In the genomic region with DNA sequence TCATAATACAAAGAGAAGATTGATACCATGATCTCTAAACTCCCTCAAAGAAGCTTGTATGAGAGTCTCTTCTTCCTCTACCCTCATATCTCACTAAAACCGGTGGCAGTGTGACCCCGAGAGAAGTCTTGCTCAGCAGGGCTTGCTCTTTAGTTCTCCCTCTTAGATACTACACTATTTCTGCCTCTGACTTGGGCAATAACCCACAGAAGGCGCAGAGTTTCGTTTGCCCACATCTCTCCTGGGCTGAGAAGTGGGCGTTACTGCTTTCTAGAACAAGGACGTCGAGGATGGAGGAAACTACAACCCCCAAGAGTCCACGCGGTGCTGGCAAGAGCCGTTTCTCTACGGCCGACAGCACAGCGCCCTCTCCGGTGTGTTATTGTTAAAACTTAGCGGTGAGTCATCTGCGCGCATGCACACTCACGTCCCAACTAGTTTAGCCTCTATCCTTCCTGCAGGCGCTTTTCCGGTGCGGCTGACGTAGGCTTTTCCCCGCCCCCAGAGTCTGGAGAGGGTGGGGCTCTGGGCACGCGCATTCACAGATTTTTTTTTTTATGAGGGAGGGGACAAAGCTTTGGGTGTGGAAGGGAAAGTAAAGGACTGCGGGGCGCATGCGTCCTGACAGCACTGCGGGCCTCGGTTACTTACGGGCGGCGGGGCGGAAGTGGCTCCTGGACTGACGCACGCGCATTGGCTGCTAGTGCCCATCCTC, we compare ENCODE assay signal across 8 mouse cellular contexts. TPM values are rescaled to one million over a fixed set of nuclear protein-coding genes. Genes with fewer than 3 reads are reported as not detected.
DNase-seq lines count a peak whose midpoint lies in the region; ATAC-seq and TF ChIP-seq lines count a peak whose summit lies in the region.

No protein-coding gene starts in this region.

- H3K36me3 ChIP-seq in hindbrain, embryonic 13.5 days: peaks cover 7% of the 10 kb centered on the region

- no peaks in the 10 kb centered on the region for H3K27me3 ChIP-seq in Patski
- H3K27me3 ChIP-seq in hindbrain, embryonic 13.5 days: no peaks in the 10 kb centered on the region

- ATAC-seq in Patski: peak; percentile 92
- peak; percentile 95 for ATAC-seq in hindbrain, embryonic 13.5 days (ENCODE audit: low FRiP score)

- H3K9ac ChIP-seq in hindbrain, embryonic 13.5 days: peak overlapping the region; percentile 62

- H3K4me3 ChIP-seq in hindbrain, embryonic 13.5 days: peak overlapping the region; percentile 76

- DNase-seq in Patski (ENCODE audit: low read depth, low spot score): peak; percentile 98
- DNase-seq in cerebellum, postnatal 14 days: peak; percentile 99
- peak; percentile 96 to 99 for DNase-seq in frontal cortex, postnatal 14 days (ENCODE audit: low spot score in 2 of 2)
- DNase-seq in layer of hippocampus, postnatal 25 days (ENCODE audit: extremely low spot score in 1 of 2, low spot score in 1 of 2): peak; percentile 85 to 95
- peak; percentile 99 for DNase-seq in lung, postnatal 25 days (ENCODE audit: low spot score)
- DNase-seq in retina, embryonic 14.5 days (ENCODE audit: low spot score): peak; percentile 100
- DNase-seq in urinary bladder, adult 18-20 months (ENCODE audit: low spot score in 2 of 2): peak; percentile 84 to 98

- POLR2A ChIA-PET in Patski (lab: Charles Lee): interaction anchor here (1.0 kb wide), 1 partner anchor 9 kb away, joined by 4 read pairs; no protein-coding TSS in a partner anchor

- peak overlapping the region; percentile 88 for H3K27ac ChIP-seq in hindbrain, embryonic 13.5 days

- peaks cover 24% of the 10 kb centered on the region for H3K4me1 ChIP-seq in hindbrain, embryonic 13.5 days (replicated peaks)

- peak overlapping the region; percentile 54 for H3K4me2 ChIP-seq in hindbrain, embryonic 13.5 days

- in situ Hi-C loops in Patski (cut with MboI; ENCODE audit: low pct_unique_long_range_greater_than_20kb): loop anchor here (5.0 kb wide), 1 partner anchor 100 kb away; no protein-coding TSS in a partner anchor

- WGBS in hindbrain, embryonic 13.5 days: under 1% methylated on average over 36 of the region's 37 CpGs

- TF ChIP-seq CTCF in Patski (IDR thresholded peaks at IDR 0.05): no peak

- H3K9me3 ChIP-seq in hindbrain, embryonic 13.5 days: no peaks in the 10 kb centered on the region

- CTCF ChIA-PET in Patski (lab: Charles Lee): interaction anchor here (0.6 kb wide), 1 partner anchor 27 kb away, joined by 3 read pairs; no protein-coding TSS in a partner anchor

RNA-seq across cellular contexts. Expression of gene Wdfy2, which starts 0.4 kb away (rescaled TPM):
- polyA plus RNA-seq in Patski (2021): 9.4 TPM
- 7.7 and 8.2 TPM in 2 replicates for polyA plus RNA-seq in hindbrain, embryonic 13.5 days (2015; fragmentation: Nextera tagmentation; extraction: Ambion mirVana)
- 10 to 100 TPM; 14.1 to 16.5 TPM for total RNA-seq in layer of hippocampus, postnatal 25 days (2021)

Comparison
In these comparisons a context has a peak if more than half of its experiments do, and no peak if none do; other contexts are left out.
1. Peak in every context shown above with its lines: DNase-seq, ATAC-seq, H3K4me3 ChIP-seq and H3K27ac ChIP-seq.